Mouse (Mus musculus): ENCODE measurements around the gene Slmap. TPM values are rescaled to one million over a fixed set of nuclear protein-coding genes. Genes with fewer than 3 reads are reported as not detected.

Gene Slmap
- polyA plus RNA-seq, 1 experiment from 2014 or later: 28.9 TPM

- H3K27me3 ChIP-seq (replicated peaks; ENCODE audit: control insufficient read depth, insufficient read depth, low read length): no peaks in the 10 kb centered on the region
- 51% methylated on average over 1 of the region's 1 CpGs for WGBS
- DNase-seq (ENCODE audit: low spot score) (no peak), ATAC-seq (ENCODE audit: low read depth) (no peak)
- no peak overlapping the region for H3K27ac ChIP-seq (replicated peaks; ENCODE audit: low read depth, low read length)
- no peaks in the 10 kb centered on the region for H3K9me3 ChIP-seq (ENCODE audit: control insufficient read depth, low read length)
- no peak overlapping the region for H3K4me3 ChIP-seq (ENCODE audit: low read depth, low read length)
- H3K36me3 ChIP-seq (ENCODE audit: control insufficient read depth, insufficient read depth, low read length): no peaks in the 10 kb centered on the region
- H3K4me2 ChIP-seq (ENCODE audit: low read depth, low read length): no peak overlapping the region
- no peaks in the 10 kb centered on the region for H3K4me1 ChIP-seq (ENCODE audit: control insufficient read depth, insufficient read depth, low read length)
- H3K9ac ChIP-seq (ENCODE audit: low read depth, low read length): no peak overlapping the region
Measured at GRCm38 (mm10) chr14:26540577-26540976, 5.8 kb upstream of the Slmap start.

GRCm38 (mm10) chr14:26539241-26539640 is 4.5 kb upstream of the Slmap start:
- Histone ChIP-seq H3K4me1 (ENCODE audit: control insufficient read depth, insufficient read depth, low read length) (no peaks in the 10 kb centered on the region), H3K9ac (ENCODE audit: low read depth, low read length) (no peak overlapping the region), H3K4me2 (ENCODE audit: low read depth, low read length) (no peak overlapping the region), H3K27me3 (replicated peaks; ENCODE audit: control insufficient read depth, insufficient read depth, low read length) (no peaks in the 10 kb centered on the region), H3K36me3 (ENCODE audit: control insufficient read depth, insufficient read depth, low read length) (no peaks in the 10 kb centered on the region), H3K9me3 (ENCODE audit: control insufficient read depth, low read length) (no peaks in the 10 kb centered on the region), H3K4me3 (ENCODE audit: low read depth, low read length) (no peak overlapping the region), H3K27ac (replicated peaks; ENCODE audit: low read depth, low read length) (no peak overlapping the region)
- DNase-seq (ENCODE audit: low spot score) (no peak), ATAC-seq (ENCODE audit: low read depth) (no peak)
- 83% methylated on average over 4 of the region's 4 CpGs for WGBS

- ATAC-seq (ENCODE audit: low read depth) (peak; percentile 85), DNase-seq (ENCODE audit: low spot score) (peak; percentile 36)
- Histone ChIP-seq H3K4me2 (ENCODE audit: low read depth, low read length) (peak overlapping the region; percentile 69), H3K27ac (replicated peaks; ENCODE audit: low read depth, low read length) (peak overlapping the region; percentile 68), H3K9ac (ENCODE audit: low read depth, low read length) (peak overlapping the region; percentile 86), H3K4me3 (ENCODE audit: low read depth, low read length) (peak overlapping the region; percentile 86), H3K9me3 (ENCODE audit: control insufficient read depth, low read length) (no peaks in the 10 kb centered on the region), H3K27me3 (replicated peaks; ENCODE audit: control insufficient read depth, insufficient read depth, low read length) (no peaks in the 10 kb centered on the region), H3K36me3 (ENCODE audit: control insufficient read depth, insufficient read depth, low read length) (0 out of 2 replicates have a peak, but pooled peaks cover 9% of the 10 kb centered on the region), H3K4me1 (ENCODE audit: control insufficient read depth, insufficient read depth, low read length) (peaks cover 28% of the 10 kb centered on the region)
- whole genome bisulfite sequencing: 1% methylated on average over 27 of the region's 92 CpGs
Measured at GRCm38 (mm10) chr14:26533821-26534756, 642 bp downstream of the Slmap start.

GRCm38 (mm10) chr14:26533267-26533666 is 1.5 kb downstream of the Slmap start:
- Histone ChIP-seq H3K4me3 (ENCODE audit: low read depth, low read length) (peak overlapping the region; percentile 86), H3K4me2 (ENCODE audit: low read depth, low read length) (peak overlapping the region; percentile 69), H3K9ac (ENCODE audit: low read depth, low read length) (peak overlapping the region; percentile 86), H3K9me3 (ENCODE audit: control insufficient read depth, low read length) (no peaks in the 10 kb centered on the region), H3K27ac (replicated peaks; ENCODE audit: low read depth, low read length) (no peak overlapping the region), H3K27me3 (replicated peaks; ENCODE audit: control insufficient read depth, insufficient read depth, low read length) (no peaks in the 10 kb centered on the region), H3K36me3 (ENCODE audit: control insufficient read depth, insufficient read depth, low read length) (0 out of 2 replicates have a peak, but pooled peaks cover 9% of the 10 kb centered on the region), H3K4me1 (ENCODE audit: control insufficient read depth, insufficient read depth, low read length) (peaks cover 28% of the 10 kb centered on the region)
- DNase-seq (ENCODE audit: low spot score) (no peak), ATAC-seq (ENCODE audit: low read depth) (no peak)
- WGBS: 18% methylated on average over 19 of the region's 19 CpGs

GRCm38 (mm10) chr14:26532752-26533151 is 2.0 kb downstream of the Slmap start:
- Histone ChIP-seq H3K36me3 (ENCODE audit: control insufficient read depth, insufficient read depth, low read length) (0 out of 2 replicates have a peak, but pooled peaks cover 9% of the 10 kb centered on the region), H3K9ac (ENCODE audit: low read depth, low read length) (peak overlapping the region; percentile 86), H3K27ac (replicated peaks; ENCODE audit: low read depth, low read length) (no peak overlapping the region), H3K27me3 (replicated peaks; ENCODE audit: control insufficient read depth, insufficient read depth, low read length) (no peaks in the 10 kb centered on the region), H3K9me3 (ENCODE audit: control insufficient read depth, low read length) (no peaks in the 10 kb centered on the region), H3K4me2 (ENCODE audit: low read depth, low read length) (peak overlapping the region; percentile 69), H3K4me3 (ENCODE audit: low read depth, low read length) (peak overlapping the region; percentile 86), H3K4me1 (ENCODE audit: control insufficient read depth, insufficient read depth, low read length) (peaks cover 28% of the 10 kb centered on the region)
- no peak for DNase-seq (ENCODE audit: low spot score)
- ATAC-seq (ENCODE audit: low read depth): no peak
- WGBS: 46% methylated on average over 9 of the region's 9 CpGs

- Histone ChIP-seq H3K27ac (replicated peaks; ENCODE audit: low read depth, low read length) (no peak overlapping the region), H3K27me3 (replicated peaks; ENCODE audit: control insufficient read depth, insufficient read depth, low read length) (no peaks in the 10 kb centered on the region), H3K36me3 (ENCODE audit: control insufficient read depth, insufficient read depth, low read length) (0 out of 2 replicates have a peak, but pooled peaks cover 9% of the 10 kb centered on the region), H3K9ac (ENCODE audit: low read depth, low read length) (0 out of 2 replicates have a peak overlapping the region, but pooled peaks have one; percentile 40), H3K9me3 (ENCODE audit: control insufficient read depth, low read length) (no peaks in the 10 kb centered on the region), H3K4me3 (ENCODE audit: low read depth, low read length) (no peak overlapping the region), H3K4me1 (ENCODE audit: control insufficient read depth, insufficient read depth, low read length) (peaks cover 28% of the 10 kb centered on the region), H3K4me2 (ENCODE audit: low read depth, low read length) (peak overlapping the region; percentile 43)
- ATAC-seq (ENCODE audit: low read depth) (no peak), DNase-seq (ENCODE audit: low spot score) (no peak)
- WGBS: 64% methylated on average over 10 of the region's 10 CpGs
Measured at GRCm38 (mm10) chr14:26531410-26532313, 3.1 kb downstream of the Slmap start.

- H3K4me1 ChIP-seq (ENCODE audit: control insufficient read depth, insufficient read depth, low read length): peaks cover 28% of the 10 kb centered on the region
- no peak overlapping the region for H3K4me3 ChIP-seq (ENCODE audit: low read depth, low read length)
- H3K9ac ChIP-seq (ENCODE audit: low read depth, low read length): no peak overlapping the region; the same call in 1 of the 2 replicates
- peak overlapping the region; percentile 8; the same call in 1 of the 2 replicates for H3K4me2 ChIP-seq (ENCODE audit: low read depth, low read length)
- 70% methylated on average over 7 of the region's 7 CpGs for WGBS
- H3K36me3 ChIP-seq (ENCODE audit: control insufficient read depth, insufficient read depth, low read length): 0 out of 2 replicates have a peak, but pooled peaks cover 9% of the 10 kb centered on the region
- H3K27ac ChIP-seq (replicated peaks; ENCODE audit: low read depth, low read length): no peak overlapping the region
- no peaks in the 10 kb centered on the region for H3K9me3 ChIP-seq (ENCODE audit: control insufficient read depth, low read length)
- no peaks in the 10 kb centered on the region for H3K27me3 ChIP-seq (replicated peaks; ENCODE audit: control insufficient read depth, insufficient read depth, low read length)
- ATAC-seq (ENCODE audit: low read depth) (no peak), DNase-seq (ENCODE audit: low spot score) (no peak)
Measured at GRCm38 (mm10) chr14:26530350-26530749, 4.4 kb downstream of the Slmap start.

GRCm38 (mm10) chr14:26528296-26528695 is 6.4 kb downstream of the Slmap start:
- no peak overlapping the region for H3K9ac ChIP-seq (ENCODE audit: low read depth, low read length)
- no peak overlapping the region for H3K27ac ChIP-seq (replicated peaks; ENCODE audit: low read depth, low read length)
- H3K4me3 ChIP-seq (ENCODE audit: low read depth, low read length): no peak overlapping the region
- WGBS: 76% methylated on average over 2 of the region's 2 CpGs
- ATAC-seq (ENCODE audit: low read depth) (no peak), DNase-seq (ENCODE audit: low spot score) (no peak)
- 0 out of 2 replicates have a peak, but pooled peaks cover 9% of the 10 kb centered on the region for H3K36me3 ChIP-seq (ENCODE audit: control insufficient read depth, insufficient read depth, low read length)
- H3K4me2 ChIP-seq (ENCODE audit: low read depth, low read length): no peak overlapping the region
- H3K9me3 ChIP-seq (ENCODE audit: control insufficient read depth, low read length): no peaks in the 10 kb centered on the region
- H3K4me1 ChIP-seq (ENCODE audit: control insufficient read depth, insufficient read depth, low read length): peaks cover 26% of the 10 kb centered on the region
- no peaks in the 10 kb centered on the region for H3K27me3 ChIP-seq (replicated peaks; ENCODE audit: control insufficient read depth, insufficient read depth, low read length)
